Mouse (Mus musculus): Measurements from ENCODE around the gene Washc2. TPM values are rescaled to one million over a fixed set of nuclear protein-coding genes. Genes with fewer than 3 reads are reported as not detected.

The Washc2 gene
- polyA plus RNA-seq (2014; fragmentation: Illumina TruSeq; extraction: RNeasy Lipid Tissue Mini Kit (QIAGEN cat#74804); ENCODE audit: insufficient read depth, low read depth, low replicate concordance), result 21.5 TPM

DNA sequence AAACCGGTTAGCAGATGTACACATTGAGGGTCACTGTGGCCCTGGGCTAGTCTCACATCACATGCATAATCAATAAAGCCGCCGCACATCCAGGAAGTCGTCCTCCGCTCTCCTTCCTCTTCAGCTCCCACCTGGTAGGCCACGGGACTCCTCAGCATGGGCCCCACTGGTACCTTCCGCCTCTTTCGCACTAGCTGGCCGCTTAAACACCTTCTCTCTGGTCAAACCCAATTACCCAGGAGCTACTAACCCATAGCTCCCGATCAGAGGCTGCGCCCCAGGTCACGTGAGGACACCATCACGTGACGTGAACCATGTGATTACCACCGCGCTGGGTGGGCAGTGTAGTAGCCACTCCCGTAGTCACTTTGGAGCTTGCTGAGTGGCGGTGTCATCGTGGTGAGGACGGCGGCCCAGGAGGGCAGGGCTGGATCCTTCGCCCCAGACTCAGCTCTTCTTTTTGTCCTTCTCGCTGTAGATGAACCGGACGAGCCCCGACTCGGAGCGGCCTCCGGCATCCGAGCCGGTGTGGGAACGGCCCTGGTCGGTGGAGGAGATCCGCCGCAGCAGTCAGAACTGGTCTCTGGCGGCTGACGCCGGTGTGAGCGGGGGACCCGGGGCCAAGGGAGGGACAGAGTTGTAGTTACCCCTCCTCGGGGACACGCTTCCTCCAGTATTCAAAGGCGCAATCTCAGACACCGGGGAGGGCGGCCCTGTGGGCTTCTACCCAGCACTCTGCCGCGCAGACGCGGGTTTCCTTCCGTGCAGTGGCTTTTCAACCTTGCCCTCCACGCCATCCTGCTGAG, at the start of gene Washc2:
Washc2 (plus strand) TSS at position 310 of the 806 bp plus-strand sequence.

DNA sequence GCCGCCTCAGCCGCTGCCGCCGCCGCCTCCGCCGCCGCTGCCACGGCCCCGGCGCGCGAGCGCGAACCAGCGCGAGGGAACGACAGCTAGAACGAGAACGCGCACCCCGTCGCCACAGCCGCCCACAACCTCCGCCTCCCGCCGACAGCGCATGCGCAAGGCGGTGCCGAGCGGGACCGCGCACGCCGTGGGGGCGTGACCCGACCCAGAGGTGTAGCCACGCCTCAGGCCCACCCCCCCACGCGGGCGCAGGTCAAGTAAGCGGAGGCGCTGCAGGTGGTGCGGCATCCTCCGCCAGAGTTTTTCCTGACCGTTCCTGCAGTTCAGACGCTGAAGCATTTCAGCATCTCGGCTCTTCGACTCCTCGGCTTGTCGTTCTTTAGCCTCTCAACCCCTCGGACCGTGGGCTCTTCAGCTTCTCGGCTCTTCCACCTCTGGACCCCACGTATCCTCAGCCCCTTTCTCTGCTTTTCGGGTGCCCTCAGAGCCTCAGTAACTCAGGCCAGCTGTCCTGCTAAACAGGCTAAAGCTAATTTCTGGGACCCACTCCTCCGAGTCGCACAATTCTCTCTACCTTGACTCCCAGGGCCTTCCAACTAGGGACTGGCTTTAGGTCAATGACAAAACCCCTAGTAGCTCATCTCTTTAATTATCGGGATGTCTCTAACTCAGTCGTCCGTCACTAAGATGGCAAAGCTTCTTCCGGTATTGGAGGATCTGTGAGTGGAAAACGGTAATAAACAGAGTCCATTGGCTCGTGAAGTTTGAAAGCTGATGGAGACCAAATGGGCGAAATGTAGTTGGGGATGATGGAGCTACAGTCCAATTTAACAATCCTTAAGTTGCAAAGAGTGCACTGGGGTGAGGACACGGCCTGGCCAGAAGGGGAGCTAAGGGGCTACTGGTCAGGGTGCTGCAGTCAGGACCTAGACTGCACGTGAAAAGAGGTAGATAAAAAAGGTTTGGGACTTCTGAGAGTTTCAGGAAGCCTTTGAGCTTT, 14.1 kb upstream of the Washc2 start, which contains the start of gene Tmcc1:
Tmcc1 (minus strand) TSS at position 93 of the 1,000 bp plus-strand sequence.

DNA sequence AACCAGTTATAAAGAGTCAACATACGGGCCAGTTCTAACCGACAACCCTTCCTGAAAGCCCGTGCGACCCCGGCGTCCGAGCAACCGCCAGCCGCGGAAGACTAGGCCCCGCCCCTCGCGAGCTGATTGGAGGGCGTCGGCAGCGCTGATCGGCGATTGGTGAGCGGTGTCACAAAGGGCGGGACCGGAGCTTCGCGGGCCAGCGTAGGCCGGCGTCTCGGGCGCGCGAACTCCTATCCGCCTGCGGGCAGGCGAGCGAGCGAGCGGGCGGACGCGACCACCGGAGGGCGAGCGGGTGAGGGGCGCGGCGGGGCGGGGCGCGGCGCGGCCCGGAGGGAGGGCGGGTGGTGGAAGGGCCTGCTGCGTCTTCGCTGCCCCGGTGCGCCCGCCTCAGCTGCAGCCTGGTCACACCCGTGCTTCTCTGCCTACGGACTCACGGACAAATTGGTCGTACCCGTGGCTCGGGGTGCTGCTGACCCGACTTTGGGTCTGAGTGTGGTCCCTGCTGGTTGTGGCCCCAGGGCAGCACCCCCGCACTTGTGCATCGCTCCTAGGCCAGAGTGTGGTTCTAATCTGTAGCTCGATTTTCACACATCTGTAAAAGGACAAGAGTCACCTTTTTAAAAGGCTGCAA, 56.3 kb downstream of the Washc2 start, which contains the start of gene Zfand4:
Zfand4 (plus strand) TSS at position 205 of the 634 bp plus-strand sequence.

Other genes with a start within 250 kb of the Washc2 start
- 31.7 TPM for gene Plxnd1, start 213.0 kb upstream of the Washc2 start, polyA plus RNA-seq (2014; fragmentation: Illumina TruSeq; extraction: RNeasy Lipid Tissue Mini Kit (QIAGEN cat#74804); ENCODE audit: insufficient read depth, low read depth, low replicate concordance)
- 8.5 TPM for gene Tmcc1, start 14.6 kb upstream of the Washc2 start, polyA plus RNA-seq (2014; fragmentation: Illumina TruSeq; extraction: RNeasy Lipid Tissue Mini Kit (QIAGEN cat#74804); ENCODE audit: insufficient read depth, low read depth, low replicate concordance)
- gene Zfand4, start 56.2 kb downstream of the Washc2 start, polyA plus RNA-seq (2014; fragmentation: Illumina TruSeq; extraction: RNeasy Lipid Tissue Mini Kit (QIAGEN cat#74804); ENCODE audit: insufficient read depth, low read depth, low replicate concordance), result 1.4 TPM
- 27.2 TPM for gene March8, start 130.0 kb downstream of the Washc2 start, polyA plus RNA-seq (2014; fragmentation: Illumina TruSeq; extraction: RNeasy Lipid Tissue Mini Kit (QIAGEN cat#74804); ENCODE audit: insufficient read depth, low read depth, low replicate concordance)

Measured in lung, adult 10 weeks (tissue).